Mouse (Mus musculus) stomach, postnatal 0 days (tissue): ENCODE data around the gene Rab6b. TPM values are rescaled to one million over a fixed set of nuclear protein-coding genes. Genes with fewer than 3 reads are reported as not detected.
A peak's percentile ranks its signal among the peaks of the same experiment; 100 is the strongest.

ENCODE experiments used
- ATAC-seq: fragments of 200-750 bp; cut with Nextera tagmentation; 2 replicates; pipeline ENCODE4 v1.8.0; 2017; ENCODE audit not compliant: low FRiP score, low TSS enrichment
- DNase-seq: peaks from one replicate; pipeline ENCODE4 v3.0.0-alpha.2; 2016; ENCODE audit warnings: low spot score
- H3K27ac ChIP-seq: fragments of 300-500 bp; sonication (generic); replicated peaks from 2 replicates; pipeline ENCODE4 v1.5.1; 2014; ENCODE audit warnings: mild to moderate bottlenecking, control low read depth
- H3K27me3 ChIP-seq: fragments of 300-500 bp; sonication (generic); 2 replicates; pipeline ENCODE4 v1.6.1; 2014; ENCODE audit warnings: low read length; ENCODE audit not compliant: control insufficient read depth, insufficient read depth
- H3K36me3 ChIP-seq: fragments of 300-500 bp; sonication (generic); 2 replicates; pipeline ENCODE4 v1.6.1; 2014; ENCODE audit warnings: low read length, mixed read lengths; ENCODE audit not compliant: control insufficient read depth, insufficient read depth
- H3K4me1 ChIP-seq: fragments of 300-500 bp; sonication (generic); replicated peaks from 2 replicates; pipeline ENCODE4 v1.6.1; 2014; ENCODE audit warnings: antibody characterized with exemption; ENCODE audit not compliant: control insufficient read depth, insufficient read depth
- H3K4me2 ChIP-seq: fragments of 300-500 bp; sonication (generic); replicated peaks from 2 replicates; pipeline ENCODE4 v1.6.1; 2014; ENCODE audit warnings: low read depth, mild to moderate bottlenecking, control low read depth, moderate library complexity
- H3K4me3 ChIP-seq: fragments of 300-500 bp; sonication (generic); 2 replicates; pipeline ENCODE4 v1.5.1; 2014; ENCODE audit warnings: low read depth, low read length, control low read depth
- H3K9ac ChIP-seq: fragments of 300-500 bp; sonication (generic); 2 replicates; pipeline ENCODE4 v1.6.1; 2014; ENCODE audit warnings: mild to moderate bottlenecking, low read length, control low read depth, mixed read lengths
- H3K9me3 ChIP-seq: fragments of 300-500 bp; sonication (generic); 2 replicates; pipeline ENCODE4 v1.6.1; 2016; ENCODE audit warnings: low read length; ENCODE audit not compliant: control insufficient read depth
- CTCF ChIP-seq: IDR thresholded peaks from 2 replicates; pipeline ENCODE4 v1.5.1; 2016; ENCODE audit warnings: antibody characterized with exemption, low read depth, mild to moderate bottlenecking, moderate library complexity
- EP300 ChIP-seq: optimal IDR thresholded peaks from 2 replicates; pipeline ENCODE3; 2016; ENCODE audit warnings: antibody characterized with exemption
- WGBS: fragments of 180-500 bp; shearing (Covaris S2); extraction: QIAGEN DNeasy Blood & Tissue Kit; methylation state at CpG from one replicate; pipeline ENCODE4 v1.1.7; 2014; 5-methylcytosine and 5-hydroxymethylcytosine counted together
- polyA plus RNA-seq: library from polyadenylated mRNA; unstranded; fragments of >200 nt; fragmentation: Nextera tagmentation; extraction: Ambion mirVana; gene quantifications from 2 replicates; pipeline ENCODE4 v1.2.1, GENCODE M21; 2015

Rab6b gene
- polyA plus RNA-seq, 1 experiment from 2014 or later = 4.1 TPM

DNA sequence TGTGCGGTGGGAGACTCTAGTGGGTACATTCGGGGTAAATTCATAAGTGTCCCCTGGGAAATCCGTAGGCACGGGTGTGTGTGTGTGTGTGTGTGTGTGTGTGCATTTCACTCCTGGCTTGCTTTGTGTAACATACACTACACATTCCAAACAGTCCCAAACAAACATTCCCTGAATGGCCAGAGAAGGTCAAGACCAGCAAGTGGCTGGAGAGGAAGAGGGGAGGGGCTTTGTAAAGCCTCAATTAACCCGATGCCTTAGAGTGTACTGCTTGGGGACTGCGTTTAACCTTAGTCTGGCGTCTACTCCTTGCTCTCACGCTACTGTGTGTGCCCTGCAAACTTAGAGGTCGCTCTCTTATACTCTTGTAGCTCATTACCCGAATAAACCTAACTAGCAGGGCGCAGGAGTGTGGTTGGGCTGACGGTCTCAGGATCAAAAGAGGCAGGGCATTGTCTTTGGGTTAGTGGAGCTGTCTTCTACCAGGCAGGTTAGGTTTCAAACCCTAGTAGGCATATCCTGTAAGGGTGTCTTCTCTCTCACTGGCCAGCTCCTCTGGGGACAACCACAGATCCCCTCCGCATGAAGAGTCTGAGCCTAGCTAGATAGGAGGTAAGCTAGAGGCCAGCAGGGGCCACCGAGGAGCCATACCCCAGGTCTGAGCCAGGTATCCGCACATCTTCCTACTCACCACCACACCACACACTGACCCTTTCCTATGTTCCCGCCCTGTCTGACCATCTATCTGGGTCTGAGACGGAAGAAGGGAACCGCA is 673 bp upstream of the Rab6b start:
- H3K4me2 ChIP-seq = peak overlapping the region; percentile 87
- no peak for ATAC-seq
- H3K9ac ChIP-seq = peak overlapping the region; percentile 64; the same call in 1 of the 2 replicates
- H3K27ac ChIP-seq = no peak overlapping the region
- TF ChIP-seq EP300 (no peak), CTCF (no peak; the same call in 1 of the 2 replicates)
- DNase-seq = no peak
- no peaks in the 10 kb centered on the region for H3K36me3 ChIP-seq
- no peaks in the 10 kb centered on the region for H3K9me3 ChIP-seq
- H3K27me3 ChIP-seq = peaks cover 13% of the 10 kb centered on the region
- peaks cover 6% of the 10 kb centered on the region for H3K4me1 ChIP-seq
- H3K4me3 ChIP-seq = peak overlapping the region; percentile 61
- WGBS = 17% methylated on average over 18 of the region's 18 CpGs

- ATAC-seq (peak; percentile 44), DNase-seq (peak; percentile 62)
- peak overlapping the region; percentile 64; the same call in 1 of the 2 replicates for H3K9ac ChIP-seq
- no peaks in the 10 kb centered on the region for H3K36me3 ChIP-seq
- no peak overlapping the region for H3K27ac ChIP-seq
- peaks cover 6% of the 10 kb centered on the region for H3K4me1 ChIP-seq
- no peak for TF ChIP-seq CTCF
- H3K9me3 ChIP-seq = no peaks in the 10 kb centered on the region
- peaks cover 13% of the 10 kb centered on the region for H3K27me3 ChIP-seq
- peak overlapping the region; percentile 87 for H3K4me2 ChIP-seq
- WGBS = 2% methylated on average over 35 of the region's 35 CpGs
- H3K4me3 ChIP-seq = peak overlapping the region; percentile 61
Observed at GRCm38 (mm10) chr9:103112471-103113271, 1.1 kb downstream of the Rab6b start.

GRCm38 (mm10) chr9:103113351-103113750 is 1.8 kb downstream of the Rab6b start:
- WGBS = 61% methylated on average over 10 of the region's 11 CpGs
- H3K4me1 ChIP-seq = peaks cover 6% of the 10 kb centered on the region
- no peak overlapping the region for H3K4me3 ChIP-seq
- H3K9me3 ChIP-seq = no peaks in the 10 kb centered on the region
- TF ChIP-seq EP300 = no peak
- no peak for TF ChIP-seq CTCF
- no peak for DNase-seq
- H3K9ac ChIP-seq = no peak overlapping the region
- peaks cover 13% of the 10 kb centered on the region for H3K27me3 ChIP-seq
- no peak for ATAC-seq
- no peak overlapping the region for H3K4me2 ChIP-seq
- no peak overlapping the region for H3K27ac ChIP-seq
- H3K36me3 ChIP-seq = no peaks in the 10 kb centered on the region

- Histone ChIP-seq H3K36me3 (no peaks in the 10 kb centered on the region), H3K27me3 (peaks cover 13% of the 10 kb centered on the region), H3K4me1 (peaks cover 6% of the 10 kb centered on the region), H3K4me2 (no peak overlapping the region), H3K9me3 (no peaks in the 10 kb centered on the region), H3K4me3 (no peak overlapping the region), H3K9ac (no peak overlapping the region), H3K27ac (no peak overlapping the region)
- DNase-seq (no peak), ATAC-seq (no peak)
- WGBS = 70% methylated on average over 8 of the region's 8 CpGs
- no peak for TF ChIP-seq EP300
- TF ChIP-seq CTCF = no peak
Observed at GRCm38 (mm10) chr9:103114326-103114725, 2.7 kb downstream of the Rab6b start.

GRCm38 (mm10) chr9:103114901-103115300 is 3.3 kb downstream of the Rab6b start:
- Histone ChIP-seq H3K9me3 (no peaks in the 10 kb centered on the region), H3K27me3 (peaks cover 13% of the 10 kb centered on the region), H3K36me3 (no peaks in the 10 kb centered on the region), H3K27ac (no peak overlapping the region), H3K4me3 (no peak overlapping the region), H3K4me1 (peaks cover 6% of the 10 kb centered on the region), H3K9ac (no peak overlapping the region), H3K4me2 (no peak overlapping the region)
- no peak for DNase-seq
- ATAC-seq = no peak
- WGBS = 92% methylated on average over 13 of the region's 13 CpGs
- no peak for TF ChIP-seq EP300
- no peak for TF ChIP-seq CTCF

- Histone ChIP-seq H3K9ac (no peak overlapping the region), H3K27ac (no peak overlapping the region), H3K27me3 (peaks cover 8% of the 10 kb centered on the region), H3K4me2 (no peak overlapping the region), H3K4me3 (no peak overlapping the region), H3K9me3 (no peaks in the 10 kb centered on the region), H3K36me3 (no peaks in the 10 kb centered on the region), H3K4me1 (no peaks in the 10 kb centered on the region)
- no peak for ATAC-seq
- TF ChIP-seq CTCF (no peak), EP300 (no peak)
- 72% methylated on average over 4 of the region's 4 CpGs for WGBS
- DNase-seq = no peak
Observed at GRCm38 (mm10) chr9:103116941-103117340, 5.4 kb downstream of the Rab6b start.
